Mouse (Mus musculus) myocyte (in vitro differentiated cells): ENCODE measurements around the gene Atp8b2. TPM values are rescaled to one million over a fixed set of nuclear protein-coding genes. Genes with fewer than 3 reads are reported as not detected.

ENCODE experiments used
- H3K27me3 ChIP-seq: one replicate; pipeline ENCODE4 v1.6.1; 2011; ENCODE audit not compliant: control insufficient read depth, insufficient read depth, insufficient read length
- H3K36me3 ChIP-seq: one replicate; pipeline ENCODE4 v1.6.1; 2011; ENCODE audit not compliant: control insufficient read depth, insufficient read depth
- H3K4me2 ChIP-seq: one replicate; pipeline ENCODE4 v1.6.1; 2011; ENCODE audit warnings: low read depth, control low read depth
- H3K4me3 ChIP-seq: one replicate; pipeline ENCODE4 v1.5.1; 2011; ENCODE audit warnings: mild to moderate bottlenecking, control low read depth, moderate library complexity
- H3K79me2 ChIP-seq: one replicate; pipeline ENCODE4 v1.6.1; 2011; ENCODE audit not compliant: control insufficient read depth, insufficient read depth
- H3ac ChIP-seq: one replicate; pipeline ENCODE4 v1.6.1; 2011; ENCODE audit not compliant: control insufficient read depth, insufficient read length
- CEBPB ChIP-seq: IDR thresholded peaks from 2 replicates; pipeline ENCODE4 v1.6.1; 2011; ENCODE audit warnings: mild to moderate bottlenecking, moderate library complexity; ENCODE audit not compliant: poor library complexity, insufficient read depth, severe bottlenecking
- E2F4 ChIP-seq: IDR thresholded peaks from one replicate; pipeline ENCODE4 v1.6.1; 2011; ENCODE audit warnings: mild to moderate bottlenecking, control low read depth, moderate library complexity; ENCODE audit not compliant: insufficient read depth
- MAX ChIP-seq: IDR thresholded peaks from one replicate; pipeline ENCODE4 v1.6.1; 2011; ENCODE audit warnings: low read depth, mild to moderate bottlenecking, control low read depth
- MYOD1 ChIP-seq, 3 experiments: IDR thresholded peaks; one replicate each; pipeline ENCODE4 v1.6.1; 2011; ENCODE audit warnings: control low read depth in 2 of 3, low read depth in 2 of 3, mild to moderate bottlenecking in 2 of 3, moderate library complexity in 1 of 3; ENCODE audit not compliant: insufficient read length in 2 of 3, control insufficient read depth in 1 of 3
- MYOG ChIP-seq, 3 experiments: IDR thresholded peaks; one replicate each; pipeline ENCODE4 v1.6.1; 2011; ENCODE audit warnings: control low read depth in 2 of 3, low read depth in 2 of 3, mild to moderate bottlenecking in 2 of 3; ENCODE audit not compliant: insufficient read length in 2 of 3, control insufficient read depth in 1 of 3, insufficient read depth in 1 of 3
- POLR2A ChIP-seq: IDR thresholded peaks from one replicate; pipeline ENCODE4 v1.6.1; 2011; ENCODE audit warnings: low read depth, mild to moderate bottlenecking, control low read depth, moderate library complexity; ENCODE audit not compliant: insufficient read length
- POLR2AphosphoS2 ChIP-seq: IDR thresholded peaks from one replicate; pipeline ENCODE4 v1.6.1; 2011; ENCODE audit warnings: low read depth, control low read depth; ENCODE audit not compliant: insufficient read length
- REST ChIP-seq: IDR thresholded peaks from one replicate; pipeline ENCODE4 v1.6.1; 2011; ENCODE audit warnings: mild to moderate bottlenecking, control low read depth, moderate library complexity; ENCODE audit not compliant: insufficient read depth, insufficient read length
- SRF ChIP-seq: IDR thresholded peaks from one replicate; pipeline ENCODE4 v1.6.1; 2011; ENCODE audit warnings: low read depth; ENCODE audit not compliant: control insufficient read depth, insufficient read length
- TCF12 ChIP-seq: IDR thresholded peaks from one replicate; pipeline ENCODE4 v1.6.1; 2011; ENCODE audit warnings: mild to moderate bottlenecking, control low read depth; ENCODE audit not compliant: poor library complexity, insufficient read depth, severe bottlenecking
- TCF3 ChIP-seq: IDR thresholded peaks from one replicate; pipeline ENCODE4 v1.6.1; 2011; ENCODE audit warnings: low read depth, control low read depth; ENCODE audit not compliant: insufficient read length
- USF1 ChIP-seq: IDR thresholded peaks from one replicate; pipeline ENCODE4 v1.6.1; 2011; ENCODE audit warnings: low read depth, mild to moderate bottlenecking, control low read depth, moderate library complexity
- polyA plus RNA-seq: library from polyadenylated mRNA; unstranded; fragments of >200 nt; fragmentation: generic; extraction: Trizol; gene quantifications from one replicate; pipeline ENCODE4 v1.2.1, GENCODE M21; 2012; ENCODE audit warnings: missing spikeins

The Atp8b2 gene
- polyA plus RNA-seq, 1 experiment = 20.9 TPM

GRCm38 (mm10) chr3:89889841-89890430, 73.4 kb downstream of the Atp8b2 start:
- H3K79me2 ChIP-seq = no peaks in the 10 kb centered on the region
- H3K4me2 ChIP-seq = no peak overlapping the region
- H3K36me3 ChIP-seq = no peaks in the 10 kb centered on the region
- H3ac ChIP-seq = no peak overlapping the region
- H3K4me3 ChIP-seq = no peak overlapping the region
- no peak for TF ChIP-seq USF1
- no peak for TF ChIP-seq SRF
- no peak for TF ChIP-seq MYOD1 (IDR thresholded peaks at IDR 0.05; ENCODE audit: control insufficient read depth in 1 of 3, insufficient read length in 2 of 3, low read depth in 2 of 3)
- TF ChIP-seq POLR2A = no peak
- no peak for TF ChIP-seq MAX
- no peak for TF ChIP-seq REST
- no peak for TF ChIP-seq POLR2AphosphoS2
- TF ChIP-seq E2F4 = no peak
- TF ChIP-seq MYOG (IDR thresholded peaks at IDR 0.05; ENCODE audit: control insufficient read depth in 1 of 3, insufficient read depth in 1 of 3, insufficient read length in 2 of 3, low read depth in 2 of 3) = no peak
- no peak for TF ChIP-seq TCF12
- TF ChIP-seq CEBPB = no peak
- TF ChIP-seq TCF3 = no peak
- no peaks in the 10 kb centered on the region for H3K27me3 ChIP-seq

Other genes starting within 250 kb of the Atp8b2 start
- gene Adar, start 248.5 kb downstream of the Atp8b2 start, polyA plus RNA-seq = 12.5 TPM
- gene Chrnb2, start 198.9 kb downstream of the Atp8b2 start, polyA plus RNA-seq = 0.42 TPM
- gene Ube2q1, start 189.9 kb downstream of the Atp8b2 start, polyA plus RNA-seq = 39.8 TPM
- not detected for gene She, start 132.1 kb downstream of the Atp8b2 start, polyA plus RNA-seq
- gene Il6ra, start 50.3 kb downstream of the Atp8b2 start, polyA plus RNA-seq = 0.91 TPM
- gene Hax1, start 35.3 kb upstream of the Atp8b2 start, polyA plus RNA-seq = 400 TPM
- 83.8 TPM for gene 4933434E20Rik, start 88.1 kb upstream of the Atp8b2 start, polyA plus RNA-seq
- 77.5 TPM for gene Ubap2l, start 89.1 kb upstream of the Atp8b2 start, polyA plus RNA-seq
- 290 TPM for gene Tpm3, start 109.1 kb upstream of the Atp8b2 start, polyA plus RNA-seq
- gene Nup210l, start 140.6 kb upstream of the Atp8b2 start, polyA plus RNA-seq = 0.35 TPM